Mouse (Mus musculus) left cerebral cortex, adult 8-10 months (tissue): ENCODE results near the gene Pakap. TPM values are rescaled to one million over a fixed set of nuclear protein-coding genes. Genes with fewer than 3 reads are reported as not detected.
A peak's percentile ranks its signal among the peaks of the same experiment; 100 is the strongest.

Source experiments
- DNase-seq, 2 experiments: peaks; one replicate each; pipeline ENCODE4 v3.0.0; 2022; ENCODE audit warnings: low spot score in 2 of 2
- total RNA-seq, 4 experiments: library from RNA; stranded (reverse); gene quantifications; 2 replicates each; pipeline ENCODE4 v1.2.4; 2022

Pakap gene
- total RNA-seq, 4 experiments from 2014 or later = 19.2 to 22.2 (median 20.2) TPM

- DNase-seq = no peak
These were observed 57.3 kb downstream of the Pakap start for GRCm38 (mm10) chr4:57625306-57625705.

- no peak for DNase-seq
These were observed 57.8 kb downstream of the Pakap start for GRCm38 (mm10) chr4:57625756-57626155.

- no peak for DNase-seq
These were observed 58.9 kb downstream of the Pakap start for GRCm38 (mm10) chr4:57626921-57627320.

GRCm38 (mm10) chr4:57632386-57632785, 64.4 kb downstream of the Pakap start:
- DNase-seq = no peak

- DNase-seq = no peak
These were observed 65.1 kb downstream of the Pakap start for GRCm38 (mm10) chr4:57633052-57633451.

GRCm38 (mm10) chr4:57634956-57635355, 67.0 kb downstream of the Pakap start:
- DNase-seq = no peak

- DNase-seq = no peak
These were observed 69.0 kb downstream of the Pakap start for GRCm38 (mm10) chr4:57636782-57637482.

- peak in 1 of 2 experiments; percentile 65 for DNase-seq
These were observed 69.8 kb downstream of the Pakap start for GRCm38 (mm10) chr4:57637636-57638386.

GRCm38 (mm10) chr4:57638941-57639340, 71.0 kb downstream of the Pakap start:
- DNase-seq = no peak

- DNase-seq = peak in 1 of 2 experiments; percentile 43
These were observed 72.2 kb downstream of the Pakap start for GRCm38 (mm10) chr4:57640222-57640621.

- no peak for DNase-seq
These were observed 73.0 kb downstream of the Pakap start for GRCm38 (mm10) chr4:57640971-57641370.

- DNase-seq = no peak
These were observed 83.0 kb downstream of the Pakap start for GRCm38 (mm10) chr4:57650994-57651393.

GRCm38 (mm10) chr4:57651547-57651946, 83.6 kb downstream of the Pakap start:
- DNase-seq = no peak

- DNase-seq = no peak
These were observed 84.4 kb downstream of the Pakap start for GRCm38 (mm10) chr4:57652185-57652904.

- no peak for DNase-seq
These were observed 88.0 kb downstream of the Pakap start for GRCm38 (mm10) chr4:57655966-57656365.

GRCm38 (mm10) chr4:57656388-57656787, 88.4 kb downstream of the Pakap start:
- DNase-seq = no peak

GRCm38 (mm10) chr4:57656861-57657260, 88.9 kb downstream of the Pakap start:
- DNase-seq = no peak

- DNase-seq = no peak
These were observed 92.5 kb downstream of the Pakap start for GRCm38 (mm10) chr4:57660470-57660869.

- no peak for DNase-seq
These were observed 98.1 kb downstream of the Pakap start for GRCm38 (mm10) chr4:57666101-57666500.

- DNase-seq = no peak
These were observed 103.0 kb downstream of the Pakap start for GRCm38 (mm10) chr4:57670813-57671469.

GRCm38 (mm10) chr4:57672541-57672940, 104.6 kb downstream of the Pakap start:
- DNase-seq = no peak
